Mouse (Mus musculus): Measurements from ENCODE around the gene Ogfod2.

Gene Ogfod2

DNA sequence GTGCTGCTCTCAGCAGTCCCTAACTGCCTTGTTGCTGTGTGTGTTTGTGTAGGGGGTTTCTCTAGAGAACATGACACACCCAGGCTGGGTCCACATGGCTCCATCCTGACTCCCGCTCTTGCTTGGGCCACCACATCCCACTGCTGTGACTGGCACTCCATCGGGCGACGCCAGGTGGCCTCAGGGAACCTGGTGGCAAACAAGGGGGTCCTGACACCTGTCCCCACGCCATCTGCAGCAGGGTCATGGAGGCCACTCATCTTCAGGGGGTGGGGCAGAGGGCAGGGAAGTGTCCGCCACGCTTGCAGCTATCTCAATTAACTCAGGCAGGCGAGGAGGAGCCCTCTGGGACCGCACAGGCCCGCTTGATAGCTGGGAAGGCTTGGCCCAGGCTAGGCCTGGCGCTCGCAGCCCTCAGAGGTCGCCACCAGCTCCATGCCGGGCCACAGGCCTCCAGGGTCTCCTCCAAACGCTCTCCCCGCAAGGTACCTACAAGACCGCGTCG lies 17.0 kb upstream of the Ogfod2 start:
- no peak for DNase-seq (ENCODE audit: low spot score in 2 of 2)

DNA sequence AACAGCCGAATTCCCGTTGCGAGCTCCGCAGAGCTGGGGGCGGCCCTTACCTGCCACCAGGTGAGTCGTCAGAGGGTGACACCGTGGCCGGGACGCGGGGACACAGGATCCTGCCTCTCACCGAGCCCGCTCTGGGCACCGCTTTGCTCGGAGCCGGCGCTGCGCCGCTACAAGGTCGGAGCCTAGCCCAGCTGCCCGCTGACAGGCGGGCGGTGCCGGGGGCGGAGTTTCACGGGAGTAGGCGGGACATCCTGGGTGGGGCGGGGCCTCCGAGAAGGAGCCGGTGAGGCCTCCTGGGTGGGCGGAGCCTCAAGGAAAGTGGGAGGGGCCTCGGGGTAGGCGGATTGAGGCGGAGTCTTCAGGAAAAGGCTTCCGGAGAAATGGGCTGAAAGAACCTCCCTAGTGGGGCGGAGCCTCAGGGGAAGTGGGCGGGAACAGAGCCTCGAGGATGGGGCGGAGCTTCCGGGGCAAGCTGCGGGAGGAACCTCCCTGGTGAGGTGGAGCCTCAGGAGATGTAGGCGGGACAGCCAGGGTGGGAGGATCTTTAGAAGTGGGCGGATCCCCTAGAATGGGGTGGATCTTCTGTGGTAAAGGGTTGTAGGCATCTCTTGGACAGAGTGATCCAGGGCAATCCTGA lies 16.4 kb upstream of the Ogfod2 start, which contains the start of gene Abcb9:
Gene Abcb9 (minus strand): TSS at position 203 of the 637 bp plus-strand sequence.
- peak; percentile 98 to 100 for DNase-seq (ENCODE audit: low spot score in 2 of 2)

DNA sequence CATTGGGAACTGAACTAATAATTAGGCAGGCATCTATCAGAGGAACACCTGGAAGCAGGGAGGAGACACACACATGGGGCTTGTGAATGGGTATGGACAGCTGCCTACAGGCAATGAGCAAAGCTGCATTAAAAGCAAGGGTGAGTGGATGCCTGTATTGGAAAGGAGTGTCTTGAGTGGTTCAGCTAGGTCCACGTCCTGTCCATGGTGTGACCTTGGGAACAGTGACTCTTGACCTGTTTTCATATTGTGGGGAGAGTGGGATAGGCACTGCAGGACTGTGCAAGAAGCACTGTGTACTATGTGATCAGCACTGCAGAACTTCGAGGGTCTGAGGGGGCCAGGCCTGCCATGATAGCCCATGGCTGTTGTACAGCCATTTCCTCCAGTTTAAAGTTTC lies 13.2 kb upstream of the Ogfod2 start:
- no peak for DNase-seq (ENCODE audit: low spot score in 2 of 2)

DNA sequence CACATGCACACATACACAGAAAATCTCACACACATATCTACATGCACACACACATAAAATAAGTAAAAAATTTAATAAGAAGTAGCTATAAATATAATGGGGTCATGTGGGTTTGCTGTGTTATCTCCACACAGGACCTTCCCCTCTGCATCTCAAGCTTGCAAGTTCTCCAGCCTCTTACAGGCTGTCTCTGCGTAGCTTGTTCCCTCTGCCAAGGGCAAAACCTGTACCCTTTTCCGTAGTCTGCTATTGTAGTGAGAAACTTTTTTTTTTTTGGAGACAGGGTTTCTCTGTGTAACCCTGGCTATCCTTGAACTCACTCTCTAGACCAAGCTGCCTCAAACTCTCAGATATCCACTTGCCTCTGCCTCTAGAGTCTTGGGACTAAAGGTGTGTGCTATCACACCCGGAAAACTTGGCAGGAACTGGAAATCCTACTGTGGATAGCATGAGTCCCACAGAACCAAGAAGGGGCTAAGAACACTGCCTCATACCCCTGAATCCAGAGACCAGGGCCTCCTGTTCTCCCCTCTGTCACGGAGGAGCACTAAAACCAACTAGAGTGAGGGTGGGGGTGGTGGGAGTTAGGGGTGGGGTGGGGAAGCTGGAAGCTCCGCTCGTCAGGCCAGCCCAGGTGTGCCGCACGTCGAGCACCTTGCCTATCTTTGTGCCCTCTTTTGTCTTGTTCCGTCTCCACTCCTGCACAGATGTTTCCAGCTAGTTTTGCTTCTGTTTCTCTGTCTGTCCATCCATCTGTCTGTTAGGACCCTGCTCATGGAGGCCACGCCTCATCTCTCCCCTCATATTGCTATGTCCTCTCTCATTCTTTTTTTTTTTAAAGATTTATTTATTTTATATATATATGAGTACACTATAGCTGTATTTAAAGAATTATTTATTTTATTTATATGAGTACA lies 11.7 kb upstream of the Ogfod2 start:
- DNase-seq (ENCODE audit: low spot score in 2 of 2) = no peak

DNA sequence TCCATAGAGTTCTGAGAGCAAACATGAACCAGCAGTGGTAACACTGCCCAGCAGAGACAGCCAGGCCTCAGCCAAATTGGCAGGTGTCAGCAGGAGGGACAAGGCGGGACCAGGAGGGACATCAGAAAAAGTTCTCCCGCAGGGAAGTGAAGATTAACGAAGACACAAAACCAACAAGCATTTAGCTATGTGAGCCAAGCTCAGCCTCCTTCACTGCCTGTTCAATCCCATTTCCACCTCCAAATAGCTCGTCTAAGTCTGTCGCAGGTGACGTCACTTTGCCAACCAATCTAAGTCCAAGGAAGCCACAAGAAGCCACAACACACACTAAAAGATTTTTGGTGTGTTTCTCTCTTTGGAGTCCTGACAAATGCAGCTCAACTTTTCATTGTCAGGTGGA lies 9.8 kb upstream of the Ogfod2 start:
- no peak for DNase-seq (ENCODE audit: low spot score in 2 of 2)

DNA sequence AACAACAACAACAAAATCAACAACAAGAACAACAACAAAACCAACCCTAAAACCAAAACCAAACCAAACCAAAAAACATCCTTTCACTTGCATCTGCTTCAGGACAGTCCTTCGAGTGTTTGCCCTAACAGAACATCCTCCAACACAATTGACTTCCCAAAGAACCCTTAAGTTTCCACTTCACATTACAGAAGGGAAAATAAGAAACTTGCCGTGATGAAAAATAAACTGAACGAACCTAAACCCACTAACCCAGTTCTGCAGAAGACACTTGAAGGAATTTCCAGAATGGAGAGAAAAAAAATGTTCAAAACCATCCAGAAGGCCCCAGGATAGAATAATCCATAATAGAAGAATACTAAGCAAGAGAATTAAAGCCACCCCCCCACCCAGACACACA lies 9.1 kb upstream of the Ogfod2 start:
- DNase-seq (ENCODE audit: low spot score in 2 of 2) = no peak

DNA sequence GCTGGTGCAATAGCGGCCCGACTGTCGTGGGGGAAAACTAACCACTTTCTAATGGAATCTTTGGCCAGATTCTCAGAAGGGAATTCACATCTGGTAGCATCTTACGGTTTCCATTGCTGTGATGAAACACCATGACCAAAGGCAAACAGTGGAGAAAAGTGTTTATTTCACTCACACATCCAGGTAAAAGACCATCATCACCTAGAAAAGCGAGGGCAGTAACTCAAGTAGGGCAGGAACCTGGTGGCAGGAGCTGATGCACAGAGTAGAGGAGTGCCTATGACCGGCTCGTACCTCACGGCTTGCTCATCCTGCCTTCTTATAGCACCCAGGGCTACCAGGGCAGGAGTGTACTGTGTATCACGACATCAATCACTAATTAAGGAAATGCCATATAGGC lies 8.5 kb upstream of the Ogfod2 start:
- DNase-seq (ENCODE audit: low spot score in 2 of 2) = no peak

DNA sequence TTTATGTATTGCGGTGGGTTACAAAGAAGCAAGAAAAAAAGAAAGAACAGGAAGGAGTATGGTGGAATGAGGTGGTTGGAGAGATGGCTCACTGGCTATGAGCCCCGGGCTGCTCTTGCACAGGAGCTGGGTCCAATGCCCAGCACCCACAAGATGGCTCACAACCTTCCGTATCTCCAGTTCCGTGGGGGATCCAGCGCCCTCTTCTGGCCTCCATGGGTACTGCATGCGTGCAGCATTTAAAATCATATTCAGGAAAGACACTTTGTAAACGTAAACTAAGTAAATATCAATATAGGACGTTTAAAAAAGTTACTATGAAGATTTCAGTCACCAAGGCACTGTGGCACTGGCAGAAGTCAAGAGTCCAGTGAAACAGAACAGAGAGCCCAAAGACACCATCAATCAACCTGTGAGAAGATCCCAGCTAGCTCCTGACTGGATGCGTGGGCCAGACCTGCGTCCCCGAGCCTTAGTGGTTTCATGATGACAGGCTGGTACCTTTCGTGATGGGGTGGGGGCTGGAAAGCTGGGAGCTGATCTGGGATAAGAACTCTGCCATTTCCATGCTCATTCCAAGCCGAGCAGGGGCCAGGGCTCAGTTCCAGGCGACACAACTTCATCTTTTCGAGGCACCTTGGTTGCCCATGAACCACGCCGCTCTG lies 888 bp upstream of the Ogfod2 start:
- DNase-seq (ENCODE audit: low spot score in 2 of 2) = no peak

DNA sequence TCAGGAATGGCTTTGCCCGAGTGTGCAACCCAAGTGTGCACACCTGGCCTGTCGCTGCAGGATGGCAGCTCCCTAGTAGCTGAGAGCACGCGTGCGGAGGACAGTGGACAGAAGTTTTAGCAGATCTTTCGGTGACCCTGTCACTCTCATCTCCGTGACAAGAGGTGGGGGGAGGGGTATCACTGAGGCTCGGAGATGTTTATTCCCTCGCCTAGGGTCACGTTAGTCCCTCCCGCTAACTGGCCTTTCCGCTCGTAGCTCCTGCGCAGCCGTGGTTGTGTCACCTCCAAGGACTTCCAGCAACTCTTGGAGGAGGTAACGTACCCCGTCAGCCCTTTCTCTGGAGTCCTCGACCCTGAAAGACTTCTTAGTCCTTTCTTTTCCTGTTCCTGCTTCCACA lies 434 bp downstream of the Ogfod2 start:
- no peak for DNase-seq (ENCODE audit: low spot score in 2 of 2)

DNA sequence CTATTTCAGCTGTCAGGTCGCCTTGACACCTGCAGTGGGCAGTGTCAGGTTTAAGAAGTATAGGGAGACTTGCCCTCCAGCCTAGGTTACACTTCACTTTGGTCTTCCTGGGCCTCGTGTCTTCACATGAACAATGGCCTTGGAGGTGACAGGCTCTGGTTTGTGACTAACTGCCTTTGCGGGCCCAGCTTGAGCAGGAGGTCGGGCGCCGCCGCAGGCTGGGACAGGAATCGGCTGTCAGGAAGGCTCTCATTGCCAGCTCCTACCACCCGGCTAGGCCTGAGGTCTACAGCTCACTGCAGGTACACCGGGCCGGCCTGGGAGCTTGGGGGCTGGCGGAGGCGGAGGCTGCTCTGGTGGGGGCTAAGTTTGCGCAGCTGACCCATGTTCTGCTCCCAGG lies 933 bp downstream of the Ogfod2 start:
- peak in 1 of 2 experiments; percentile 33 for DNase-seq (ENCODE audit: low spot score in 2 of 2)

DNA sequence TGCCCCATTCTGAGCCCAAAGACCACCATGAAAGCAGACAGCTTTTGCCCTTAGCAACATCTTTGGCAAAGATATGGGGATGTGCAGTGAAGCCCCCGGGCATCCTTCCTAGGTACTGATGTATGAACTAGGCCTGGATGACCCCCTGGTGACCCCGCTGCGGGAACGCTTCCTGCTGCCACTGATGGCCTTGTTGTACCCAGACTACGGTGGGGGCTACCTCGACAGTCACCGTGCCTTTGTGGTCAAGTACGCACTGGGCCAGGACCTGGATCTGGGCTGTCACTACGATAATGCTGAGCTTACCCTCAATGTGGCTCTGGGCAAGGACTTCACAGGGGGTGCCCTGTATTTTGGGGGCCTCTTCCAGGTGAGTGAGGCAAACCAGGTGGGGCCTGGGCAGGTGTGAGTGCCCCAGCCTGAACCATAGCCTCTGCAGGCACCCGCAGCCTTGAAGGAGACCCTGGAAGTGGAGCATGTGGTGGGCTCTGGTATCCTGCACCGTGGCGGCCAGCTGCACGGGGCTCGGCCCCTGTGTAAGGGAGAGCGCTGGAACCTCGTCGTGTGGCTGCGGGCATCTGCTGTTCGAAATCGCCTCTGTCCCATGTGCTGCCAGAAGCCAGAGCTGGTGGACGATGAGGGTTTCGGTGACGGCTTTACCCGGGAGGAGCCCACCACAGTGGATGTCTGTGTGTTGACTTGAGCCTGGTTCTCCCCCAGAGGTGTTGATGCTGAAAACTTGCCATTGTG lies 2.4 kb downstream of the Ogfod2 start:
- no peak for DNase-seq (ENCODE audit: low spot score in 2 of 2)

DNA sequence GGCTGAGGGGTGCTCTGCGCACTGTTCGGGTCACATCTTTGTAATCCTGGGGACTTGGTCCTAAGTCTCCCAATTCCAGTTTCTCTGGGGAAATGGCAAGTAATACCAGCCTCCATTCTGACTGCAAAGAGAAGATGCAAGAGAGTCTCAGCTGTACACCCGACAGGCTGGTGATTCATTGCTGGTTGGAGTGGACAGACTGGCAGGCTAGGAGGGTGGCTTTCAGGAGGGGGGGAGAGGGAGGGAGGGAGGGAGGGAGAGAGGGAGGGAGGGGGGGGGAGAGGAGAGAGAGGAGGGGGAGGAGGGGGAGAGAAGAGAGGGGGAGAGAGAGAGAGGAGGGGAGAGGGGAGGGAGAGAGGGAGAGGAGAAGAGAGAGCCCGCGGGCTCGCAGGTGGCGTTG lies 3.4 kb downstream of the Ogfod2 start:
- DNase-seq (ENCODE audit: low spot score in 2 of 2) = no peak

DNA sequence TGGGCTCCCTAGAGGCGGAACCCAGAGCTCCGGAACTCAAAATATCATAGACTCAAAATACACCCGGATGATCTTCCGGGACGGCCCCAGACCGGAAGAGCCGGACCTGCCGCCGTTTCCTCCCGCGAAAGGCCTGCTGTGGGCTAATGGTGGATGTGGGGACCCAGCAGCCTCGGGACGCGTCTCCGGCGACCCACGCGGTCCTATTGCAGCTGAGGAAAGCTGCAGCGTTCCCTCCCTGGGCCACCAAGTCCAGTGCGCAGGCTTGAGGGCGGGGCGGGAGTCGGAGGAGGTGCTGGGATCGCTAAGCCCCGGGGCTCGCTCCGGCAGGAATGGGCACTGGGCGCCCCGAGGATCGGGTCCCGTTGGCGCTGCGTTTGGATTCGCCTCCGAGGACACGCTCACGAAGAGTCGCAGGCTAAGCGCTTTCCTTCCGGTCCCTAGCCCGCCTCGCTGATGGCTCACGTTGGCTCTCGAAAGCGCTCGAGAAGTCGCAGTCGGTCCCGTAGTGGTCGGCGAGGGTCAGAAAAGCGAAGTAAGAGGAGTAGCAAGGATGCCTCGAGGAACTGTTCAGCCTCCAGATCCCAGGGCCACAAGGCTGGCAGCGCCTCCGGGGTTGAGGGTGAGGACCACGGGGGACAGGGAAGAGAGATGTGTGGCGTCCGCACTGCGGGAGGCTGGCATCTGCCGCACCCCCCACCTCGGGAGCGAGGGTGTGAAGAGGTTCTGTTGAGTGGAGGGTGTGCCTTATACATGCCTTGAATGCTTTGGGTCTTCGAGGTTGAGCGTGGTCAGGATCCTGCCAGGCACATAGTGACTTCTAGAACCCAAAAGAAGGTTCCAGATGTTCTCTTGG lies 4.1 kb downstream of the Ogfod2 start, which contains the start of gene Arl6ip4:
Gene Arl6ip4 (plus strand): TSS at position 100 of the 856 bp plus-strand sequence.
- DNase-seq (ENCODE audit: low spot score in 2 of 2) = peak; percentile 59 to 70

DNA sequence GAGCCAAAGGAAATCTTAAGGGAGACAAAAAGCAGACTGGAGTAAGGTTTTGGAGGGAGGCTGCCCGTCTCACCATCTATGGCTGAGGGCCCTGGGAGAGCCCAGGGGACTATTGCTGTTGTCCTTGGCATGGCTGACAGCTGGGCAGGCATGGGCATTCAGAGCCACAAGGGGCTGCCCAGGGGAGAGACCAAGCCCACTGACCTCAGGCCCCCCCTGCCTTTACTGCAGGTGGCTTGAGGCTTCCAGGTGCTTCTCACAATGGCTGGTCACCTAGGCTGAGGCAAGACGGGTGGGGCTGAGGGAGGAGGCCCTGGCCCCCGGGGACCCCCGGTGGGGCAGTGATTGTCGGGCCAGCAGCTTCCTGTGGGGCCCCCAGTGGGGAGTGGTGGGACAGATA lies 7.1 kb downstream of the Ogfod2 start:
- no peak for DNase-seq (ENCODE audit: low spot score in 2 of 2)

DNA sequence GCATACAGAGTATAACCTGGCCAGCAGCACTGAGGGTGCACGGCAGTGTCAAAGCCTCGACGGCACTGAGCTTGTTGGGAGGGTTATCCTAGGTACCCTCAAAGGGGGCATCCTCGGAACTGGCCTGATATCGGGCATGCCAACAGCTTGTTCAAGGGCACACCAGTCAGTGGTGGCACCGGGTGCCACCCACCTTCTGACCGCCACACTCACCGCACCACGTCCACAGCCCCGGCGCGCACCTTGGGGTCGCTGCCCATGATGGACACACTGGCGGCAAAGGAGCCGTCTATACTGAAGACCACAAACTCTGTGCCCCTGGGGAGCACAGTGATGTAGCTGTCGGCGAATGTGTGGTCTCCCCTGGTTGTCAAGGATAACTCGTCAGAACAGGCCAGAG lies 10.3 kb downstream of the Ogfod2 start:
- DNase-seq (ENCODE audit: low spot score in 2 of 2) = no peak

DNA sequence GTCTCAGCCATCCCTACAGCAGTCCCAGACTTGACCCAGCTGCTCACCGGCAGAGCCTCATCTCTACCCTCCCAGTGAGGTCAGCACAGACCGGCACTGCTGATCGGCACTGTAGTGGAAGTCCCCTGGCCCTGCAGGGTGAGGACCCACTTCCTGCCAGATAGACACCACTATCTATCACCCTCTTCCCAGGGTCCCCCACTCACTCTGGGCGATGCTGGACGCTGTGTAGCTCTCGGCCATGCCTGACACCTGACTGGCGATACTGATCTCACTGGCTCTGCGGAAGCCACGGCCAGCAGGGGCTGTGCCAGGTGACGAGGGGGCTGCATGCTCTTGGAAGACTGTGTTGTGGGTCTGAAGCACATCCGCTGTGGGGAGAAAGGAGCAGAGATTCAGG lies 13.0 kb downstream of the Ogfod2 start:
- DNase-seq (ENCODE audit: low spot score in 2 of 2) = no peak

DNA sequence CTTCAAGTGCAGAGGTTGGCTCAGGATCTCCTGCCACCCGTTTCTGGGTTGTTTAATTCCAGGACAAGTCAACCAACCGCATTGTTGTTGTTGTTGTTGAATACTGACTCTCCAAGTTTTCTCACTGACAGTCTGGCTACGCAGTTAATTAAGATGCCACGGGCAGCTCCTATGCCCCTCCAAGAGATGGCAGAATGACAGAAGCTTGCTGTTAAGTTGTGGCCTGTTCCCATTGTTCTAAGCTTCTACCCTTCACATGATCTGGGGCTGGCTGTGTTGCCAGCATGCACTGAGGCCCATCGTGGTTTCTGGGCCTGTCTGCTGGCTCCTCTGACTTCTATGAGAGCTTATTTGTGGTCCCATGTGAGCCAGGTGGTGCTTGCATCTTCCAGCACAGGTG lies 22.2 kb downstream of the Ogfod2 start:
- DNase-seq (ENCODE audit: low spot score in 2 of 2) = no peak

DNA sequence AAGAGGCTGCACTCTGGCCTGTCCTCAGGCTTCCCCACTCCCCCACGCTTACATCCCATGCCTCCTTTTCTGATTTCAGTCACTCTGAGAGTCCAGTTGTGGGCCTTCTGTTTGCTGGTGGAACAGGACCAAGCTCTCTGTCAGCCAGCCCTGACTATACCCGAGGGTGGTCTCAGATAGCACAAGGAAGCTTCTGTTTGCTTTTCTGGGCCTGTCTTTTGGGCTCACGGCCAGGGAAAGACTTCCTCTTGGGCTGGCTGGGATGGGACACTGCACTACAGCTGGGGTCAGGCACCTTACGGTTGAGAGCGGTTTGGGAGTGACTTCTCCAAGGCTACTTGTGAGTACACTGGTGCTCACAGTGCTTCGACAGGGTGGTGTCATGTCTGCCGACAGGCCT lies 26.0 kb downstream of the Ogfod2 start:
- no peak for DNase-seq (ENCODE audit: low spot score in 2 of 2)

DNA sequence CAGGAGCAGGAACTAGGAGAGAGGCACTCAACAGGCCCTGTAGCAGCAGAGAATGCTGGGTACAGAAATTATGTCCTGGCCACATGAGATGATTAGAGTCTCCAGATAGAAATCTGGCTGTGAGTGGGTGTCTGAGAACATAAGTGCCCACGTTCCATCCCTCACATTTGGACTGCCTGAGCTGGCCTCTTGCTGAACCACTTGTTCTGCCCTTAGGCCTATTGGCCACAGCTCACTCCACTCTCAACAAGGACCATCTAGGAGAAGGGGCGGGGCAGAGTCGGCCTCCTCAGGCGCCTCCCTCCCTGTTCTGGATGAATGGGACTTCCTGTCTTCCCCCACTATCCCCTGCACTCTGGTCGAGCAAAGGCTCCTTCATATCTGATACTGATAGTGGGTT lies 36.9 kb downstream of the Ogfod2 start:
- no peak for DNase-seq (ENCODE audit: low spot score in 2 of 2)

DNA sequence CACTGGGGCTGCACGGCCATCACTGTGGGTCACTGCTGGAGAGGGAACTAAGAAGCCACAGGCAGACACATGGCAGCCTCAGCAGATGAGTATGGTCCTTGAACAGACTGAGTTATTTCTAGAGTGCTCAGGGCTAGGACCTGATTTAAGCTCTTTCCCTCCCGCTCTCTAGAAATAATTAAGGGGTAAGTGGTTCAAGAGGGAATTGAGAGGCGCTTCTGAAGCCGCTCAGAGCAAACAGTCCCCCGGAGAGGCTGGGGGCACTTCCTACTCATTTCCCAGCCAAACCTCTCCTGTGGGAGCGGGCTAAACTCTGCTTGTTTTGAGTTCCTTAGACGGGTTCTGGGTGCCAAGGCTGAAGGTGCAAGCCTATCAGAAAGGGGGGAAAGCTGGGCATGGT lies 38.8 kb downstream of the Ogfod2 start:
- no peak for DNase-seq (ENCODE audit: low spot score in 2 of 2)

DNA sequence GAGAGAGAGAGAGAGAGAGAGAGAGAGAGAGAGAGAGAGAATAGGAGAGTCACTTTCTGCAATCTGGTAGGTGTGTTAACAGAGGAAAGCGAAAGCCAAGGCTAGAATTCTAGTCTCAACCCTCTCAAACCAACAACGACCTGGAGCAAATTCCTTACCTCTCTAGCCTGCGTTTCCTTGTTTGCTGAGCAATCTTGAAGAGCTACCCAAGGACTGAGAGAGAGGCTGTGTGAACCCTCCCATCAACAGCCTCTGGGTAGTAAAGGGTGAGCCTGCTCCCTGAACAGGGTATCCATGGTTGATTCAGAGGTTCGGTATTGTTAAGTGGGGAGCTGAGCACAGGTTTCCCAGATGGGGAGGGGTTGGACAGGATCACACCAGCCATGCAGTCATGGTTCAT lies 40.6 kb downstream of the Ogfod2 start:
- no peak for DNase-seq (ENCODE audit: low spot score in 2 of 2)
